Mouse (Mus musculus) ES-Bruce4 (cell line): Measurements from ENCODE around the gene Frmd8. TPM values are rescaled to one million over a fixed set of nuclear protein-coding genes. Genes with fewer than 3 reads are reported as not detected.

Experiments used
- H3K27ac ChIP-seq: 2 replicates; pipeline ENCODE4 v1.5.1; 2012; ENCODE audit warnings: low read length, inconsistent platforms; ENCODE audit not compliant: insufficient read depth
- H3K27me3 ChIP-seq: 2 replicates; pipeline ENCODE4 v1.6.1; 2012; ENCODE audit warnings: mild to moderate bottlenecking, low read length, inconsistent platforms; ENCODE audit not compliant: control insufficient read depth, poor library complexity, insufficient read depth, severe bottlenecking
- H3K36me3 ChIP-seq: 2 replicates; pipeline ENCODE4 v1.6.1; 2012; ENCODE audit warnings: inconsistent platforms, mild to moderate bottlenecking, low read length, moderate library complexity; ENCODE audit not compliant: control insufficient read depth, poor library complexity, insufficient read depth, severe bottlenecking
- H3K4me1 ChIP-seq: one replicate; pipeline ENCODE4 v1.8.1; 2011; ENCODE audit warnings: low read length; ENCODE audit not compliant: control insufficient read depth, insufficient read depth
- H3K4me3 ChIP-seq: 2 replicates; pipeline ENCODE4 v1.5.1; 2011; ENCODE audit warnings: low read depth, mild to moderate bottlenecking, low read length
- H3K9ac ChIP-seq: 2 replicates; pipeline ENCODE4 v1.6.1; 2012; ENCODE audit warnings: low read depth, mild to moderate bottlenecking, inconsistent platforms; ENCODE audit not compliant: poor library complexity, severe bottlenecking
- H3K9me3 ChIP-seq: replicated peaks from 2 replicates; pipeline ENCODE4 v1.6.1; 2012; ENCODE audit warnings: mild to moderate bottlenecking, low read length, inconsistent platforms; ENCODE audit not compliant: control insufficient read depth, poor library complexity, insufficient read depth, severe bottlenecking
- CTCF ChIP-seq: IDR thresholded peaks from one replicate; pipeline ENCODE4 v1.8.1; 2011; ENCODE audit warnings: low read depth, low read length
- EP300 ChIP-seq: IDR thresholded peaks from 2 replicates; pipeline ENCODE4 v1.6.1; 2011; ENCODE audit warnings: low read depth, low read length; ENCODE audit not compliant: insufficient read depth
- POLR2A ChIP-seq: IDR thresholded peaks from one replicate; pipeline ENCODE4 v1.8.1; 2011; ENCODE audit warnings: low read length; ENCODE audit not compliant: insufficient read depth
- polyA plus RNA-seq: library from polyadenylated mRNA; stranded (reverse); fragments of >200 nt; gene quantifications from 2 replicates; pipeline ENCODE4 v1.2.4, GENCODE M21; 2011; ENCODE audit warnings: low read depth; ENCODE audit not compliant: missing spikeins, insufficient read depth, insufficient read length

Gene Frmd8
- polyA plus RNA-seq, 1 experiment = 26.3 TPM

GRCm38 (mm10) chr19:5913007-5913719 lies 38.1 kb upstream of the Frmd8 start, which contains the start of gene Dpf2:
TSS of gene Dpf2 (minus strand) at chr19:5913010.
- TF ChIP-seq EP300 = no peak
- no peak for TF ChIP-seq CTCF
- no peak for TF ChIP-seq POLR2A
- H3K9me3 ChIP-seq = no peaks in the 10 kb centered on the region
- H3K4me3 ChIP-seq = peak within 1 kb of the TSS; percentile 82
- H3K36me3 ChIP-seq = 0 out of 2 replicates have a peak, but pooled peaks cover 2% of the 10 kb centered on the region
- no peaks in the 10 kb centered on the region for H3K27me3 ChIP-seq
- peak within 1 kb of the TSS; percentile 90 for H3K9ac ChIP-seq
- peaks cover 2% of the 10 kb centered on the region for H3K4me1 ChIP-seq
- H3K27ac ChIP-seq = peak within 1 kb of the TSS; percentile 24; the same call in 1 of the 2 replicates

GRCm38 (mm10) chr19:5912103-5913006 lies 37.3 kb upstream of the Frmd8 start:
- Histone ChIP-seq H3K9ac (peak overlapping the region; percentile 90), H3K4me1 (peaks cover 2% of the 10 kb centered on the region), H3K27me3 (no peaks in the 10 kb centered on the region), H3K4me3 (peak overlapping the region; percentile 82), H3K36me3 (0 out of 2 replicates have a peak, but pooled peaks cover 2% of the 10 kb centered on the region), H3K9me3 (no peaks in the 10 kb centered on the region), H3K27ac (no peak overlapping the region)
- TF ChIP-seq CTCF (no peak), POLR2A (peak; percentile 89), EP300 (no peak)

DNA sequence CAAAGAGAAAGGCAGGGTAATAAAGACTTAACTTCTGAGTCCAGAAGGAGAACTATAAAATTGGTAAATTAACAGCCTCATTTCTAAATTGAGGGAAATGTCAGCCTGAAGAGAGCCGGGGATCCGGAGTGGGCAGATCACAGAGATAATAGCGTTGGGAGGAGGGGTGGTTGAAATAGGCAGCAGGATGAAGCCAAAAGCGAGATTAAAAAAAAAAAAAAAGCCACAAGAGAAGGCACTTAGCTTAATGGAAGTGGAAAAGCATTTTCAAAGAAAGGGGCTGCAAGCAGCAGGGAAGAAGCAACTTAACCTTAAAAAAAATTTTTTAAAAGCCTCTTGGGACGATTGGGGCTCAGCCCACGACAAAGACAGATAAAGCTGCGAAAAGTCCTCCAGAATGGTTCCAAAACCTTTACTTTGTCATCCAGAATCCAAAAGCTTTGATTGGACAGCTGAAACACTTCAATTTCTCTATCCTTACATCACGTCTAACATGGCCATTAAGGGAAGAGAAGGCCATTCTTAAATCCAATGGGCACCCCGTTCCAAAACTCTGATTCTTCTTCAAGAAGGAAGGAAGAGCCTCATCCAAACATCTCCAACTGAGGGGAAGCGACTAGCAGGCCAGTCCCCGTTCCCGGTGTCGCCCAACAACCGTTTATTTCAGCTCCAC lies 36.5 kb upstream of the Frmd8 start:
- peaks cover 2% of the 10 kb centered on the region for H3K4me1 ChIP-seq
- no peaks in the 10 kb centered on the region for H3K27me3 ChIP-seq
- H3K9ac ChIP-seq = peak overlapping the region; percentile 90
- TF ChIP-seq POLR2A (no peak), CTCF (no peak), EP300 (no peak)
- peak overlapping the region; percentile 82 for H3K4me3 ChIP-seq
- peaks cover 3% of the 10 kb centered on the region for H3K36me3 ChIP-seq
- H3K27ac ChIP-seq = no peak overlapping the region
- no peaks in the 10 kb centered on the region for H3K9me3 ChIP-seq

DNA sequence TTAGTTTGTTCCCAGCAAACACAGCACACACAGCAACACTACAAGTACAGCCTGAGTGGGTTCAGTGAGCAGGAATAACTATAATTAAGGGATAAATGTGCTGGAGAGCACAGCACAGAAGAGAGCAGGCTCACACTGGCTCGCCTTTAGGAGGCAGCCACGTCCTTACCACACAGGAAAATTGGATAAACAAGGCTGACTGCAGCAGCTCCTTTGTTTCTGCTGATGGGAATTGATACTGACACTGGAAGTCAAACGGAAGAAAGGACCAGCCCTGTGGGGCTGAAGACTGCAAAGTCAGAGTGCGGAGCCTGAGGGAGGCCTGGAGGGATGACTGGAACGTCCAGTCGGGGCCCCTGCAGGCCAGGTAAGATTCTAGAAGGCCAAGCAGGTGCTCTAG lies 35.1 kb upstream of the Frmd8 start:
- Histone ChIP-seq H3K4me3 (no peak overlapping the region), H3K9me3 (no peaks in the 10 kb centered on the region), H3K27me3 (no peaks in the 10 kb centered on the region), H3K4me1 (peaks cover 2% of the 10 kb centered on the region), H3K27ac (no peak overlapping the region), H3K9ac (no peak overlapping the region), H3K36me3 (peaks cover 16% of the 10 kb centered on the region)
- TF ChIP-seq POLR2A (no peak), CTCF (no peak), EP300 (no peak)

- Histone ChIP-seq H3K9ac (no peak overlapping the region), H3K4me3 (no peak overlapping the region), H3K4me1 (peaks cover 2% of the 10 kb centered on the region), H3K9me3 (no peaks in the 10 kb centered on the region), H3K27me3 (no peaks in the 10 kb centered on the region), H3K36me3 (peaks cover 27% of the 10 kb centered on the region), H3K27ac (no peak overlapping the region)
- TF ChIP-seq CTCF (no peak), EP300 (no peak), POLR2A (no peak)
These were observed 32.2 kb upstream of the Frmd8 start for GRCm38 (mm10) chr19:5907275-5907674.
